8 mouse cellular contexts compared by ENCODE assay signal in the genomic region with DNA sequence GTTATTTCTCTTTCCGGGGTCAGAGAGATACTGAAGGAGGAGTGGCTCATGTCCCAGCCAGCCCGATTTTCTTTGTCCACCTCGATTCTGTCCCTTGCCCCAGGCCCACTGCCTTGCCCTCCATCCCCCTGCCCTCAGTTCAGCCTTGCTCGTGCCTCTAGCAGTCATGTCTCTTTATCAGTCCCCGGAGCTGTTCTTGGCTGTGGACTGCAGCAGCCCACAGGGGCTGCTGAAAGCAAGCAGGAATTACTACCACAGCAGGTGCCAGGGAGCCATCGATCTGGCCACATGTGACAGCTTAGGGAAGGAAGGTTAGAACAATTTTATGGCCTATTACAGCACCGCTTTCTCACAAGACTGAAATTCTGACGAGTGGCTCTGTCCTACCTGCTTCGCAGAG.
A peak's percentile ranks its signal among the peaks of the same experiment; 100 is the strongest.
DNase-seq lines count a peak whose midpoint lies in the region; ATAC-seq and TF ChIP-seq lines count a peak whose summit lies in the region.

No protein-coding gene starts in this region.

- no peak overlapping the region for H3ac ChIP-seq in myocyte (ENCODE audit: control insufficient read depth, insufficient read length)

- no peaks in the 10 kb centered on the region for H3K9me3 ChIP-seq in kidney, postnatal 0 days (replicated peaks; ENCODE audit: low read length)
- no peaks in the 10 kb centered on the region for H3K9me3 ChIP-seq in hindbrain, embryonic 14.5 days (ENCODE audit: control insufficient read depth, low read length)

- 28% methylated on average over 9 of the region's 9 CpGs for WGBS in kidney, postnatal 0 days
- WGBS in hindbrain, embryonic 14.5 days = 41% methylated on average over 9 of the region's 9 CpGs

- TF ChIP-seq CTCF in kidney, postnatal 0 days (IDR thresholded peaks at IDR 0.05; ENCODE audit: low read depth) = no peak

- 0 out of 2 replicates have a peak, but pooled peaks have one; percentile 37 for ATAC-seq in cerebellum, adult (ENCODE audit: insufficient number of reproducible peaks, low FRiP score, low TSS enrichment)
- ATAC-seq in kidney, postnatal 0 days (replicated peaks; ENCODE audit: low FRiP score, low read depth) = no peak
- peak; percentile 10; the same call in 1 of the 2 replicates for ATAC-seq in hindbrain, embryonic 14.5 days (ENCODE audit: low FRiP score)

- TF ChIP-seq POLR2A in myocyte (IDR thresholded peaks at IDR 0.05; ENCODE audit: insufficient read length, low read depth) = no peak

- H3K27me3 ChIP-seq in kidney, postnatal 0 days (ENCODE audit: insufficient read depth, low read length) = no peaks in the 10 kb centered on the region
- H3K27me3 ChIP-seq in hindbrain, embryonic 14.5 days (ENCODE audit: control insufficient read depth, insufficient read depth, low read length) = no peaks in the 10 kb centered on the region
- H3K27me3 ChIP-seq in myocyte (ENCODE audit: control insufficient read depth, insufficient read depth, insufficient read length) = no peaks in the 10 kb centered on the region

- H3K79me2 ChIP-seq in myocyte (ENCODE audit: control insufficient read depth, insufficient read depth) = no peaks in the 10 kb centered on the region

- no peak for DNase-seq in cerebellum, adult 11 months
- DNase-seq in kidney, postnatal 0 days (ENCODE audit: low spot score) = peak; percentile 7
- no peak for DNase-seq in kidney, adult 8-10 months
- DNase-seq in hindbrain, embryonic 14.5 days (ENCODE audit: low spot score) = no peak
- DNase-seq in left cerebral cortex, adult 9 months (ENCODE audit: low spot score in 2 of 2) = no peak
- no peak for DNase-seq in layer of hippocampus, adult 8-10 months (ENCODE audit: low spot score in 2 of 2)

- peak overlapping the region; percentile 21; the same call in 1 of the 2 replicates for H3K4me3 ChIP-seq in kidney, postnatal 0 days (replicated peaks; ENCODE audit: low read depth, low read length)
- no peak overlapping the region for H3K4me3 ChIP-seq in hindbrain, embryonic 14.5 days (replicated peaks; ENCODE audit: low read length)
- H3K4me3 ChIP-seq in myocyte = peak overlapping the region; percentile 12

- peak overlapping the region; percentile 47 for H3K4me2 ChIP-seq in kidney, postnatal 0 days (ENCODE audit: low read length)
- H3K4me2 ChIP-seq in hindbrain, embryonic 14.5 days (replicated peaks) = no peak overlapping the region
- peak overlapping the region; percentile 82 for H3K4me2 ChIP-seq in myocyte (ENCODE audit: low read depth)

- H3K4me1 ChIP-seq in kidney, postnatal 0 days (replicated peaks; ENCODE audit: insufficient read depth, low read length) = no peaks in the 10 kb centered on the region
- H3K4me1 ChIP-seq in hindbrain, embryonic 14.5 days (replicated peaks; ENCODE audit: control insufficient read depth, insufficient read depth, low read length) = peaks cover 18% of the 10 kb centered on the region

- H3K9ac ChIP-seq in kidney, postnatal 0 days (ENCODE audit: low read depth, low read length) = no peak overlapping the region
- no peak overlapping the region for H3K9ac ChIP-seq in hindbrain, embryonic 14.5 days

- H3K27ac ChIP-seq in kidney, postnatal 0 days = no peak overlapping the region
- no peak overlapping the region for H3K27ac ChIP-seq in hindbrain, embryonic 14.5 days

- H3K36me3 ChIP-seq in kidney, postnatal 0 days (ENCODE audit: insufficient read depth, low read length) = no peaks in the 10 kb centered on the region
- no peaks in the 10 kb centered on the region for H3K36me3 ChIP-seq in hindbrain, embryonic 14.5 days (replicated peaks; ENCODE audit: control insufficient read depth, insufficient read depth)
- no peaks in the 10 kb centered on the region for H3K36me3 ChIP-seq in myocyte (ENCODE audit: control insufficient read depth, insufficient read depth)

TF ChIP-seq in myocyte, 11 proteins besides CTCF, POLR2A, EP300 and RAD21:
- TF ChIP-seq TCF12 (IDR thresholded peaks at IDR 0.05; ENCODE audit: insufficient read depth, poor library complexity, severe bottlenecking) (no peak), CEBPB (IDR thresholded peaks at IDR 0.05; ENCODE audit: insufficient read depth, poor library complexity, severe bottlenecking) (no peak), MAX (IDR thresholded peaks at IDR 0.05; ENCODE audit: low read depth) (no peak), MYOG (IDR thresholded peaks at IDR 0.05; ENCODE audit: control insufficient read depth in 1 of 3, insufficient read depth in 1 of 3, insufficient read length in 2 of 3, low read depth in 2 of 3) (no peak), MYOD1 (IDR thresholded peaks at IDR 0.05; ENCODE audit: control insufficient read depth in 1 of 3, insufficient read length in 2 of 3, low read depth in 2 of 3) (no peak), SRF (IDR thresholded peaks at IDR 0.05; ENCODE audit: control insufficient read depth, insufficient read length, low read depth) (no peak), REST (IDR thresholded peaks at IDR 0.05; ENCODE audit: insufficient read depth, insufficient read length) (no peak), POLR2AphosphoS2 (IDR thresholded peaks at IDR 0.05; ENCODE audit: insufficient read length, low read depth) (no peak), E2F4 (IDR thresholded peaks at IDR 0.05; ENCODE audit: insufficient read depth) (no peak), TCF3 (IDR thresholded peaks at IDR 0.05; ENCODE audit: insufficient read length, low read depth) (no peak), USF1 (IDR thresholded peaks at IDR 0.05; ENCODE audit: low read depth) (no peak)
